Mouse (Mus musculus) kidney, adult 2 months (tissue): ENCODE data around the gene Ffar1. TPM values are rescaled to one million over a fixed set of nuclear protein-coding genes. Genes with fewer than 3 reads are reported as not detected.

ENCODE experiments used
- DNase-seq: peaks from one replicate; pipeline ENCODE4 v3.0.0; 2021
- H3K27ac ChIP-seq: fragments of 200-500 bp; 2 replicates; pipeline ENCODE4 v1.5.1; 2012; ENCODE audit warnings: low read depth, low read length, control low read depth, inconsistent platforms; ENCODE audit not compliant: insufficient read depth
- H3K27me3 ChIP-seq: fragments of 200-500 bp; replicated peaks from 2 replicates; pipeline ENCODE4 v1.6.1; 2012; ENCODE audit warnings: mild to moderate bottlenecking, moderate library complexity, low read length, inconsistent platforms; ENCODE audit not compliant: control insufficient read depth, insufficient read depth
- H3K36me3 ChIP-seq: fragments of 200-500 bp; 2 replicates; pipeline ENCODE4 v1.6.1; 2012; ENCODE audit warnings: mild to moderate bottlenecking, moderate library complexity, low read length, inconsistent platforms; ENCODE audit not compliant: control insufficient read depth, insufficient read depth
- H3K4me1 ChIP-seq: fragments of 200-500 bp; 2 replicates; pipeline ENCODE4 v1.6.1; 2011; ENCODE audit warnings: low read length; ENCODE audit not compliant: control insufficient read depth, insufficient read depth
- H3K4me3 ChIP-seq: fragments of 200-500 bp; 2 replicates; pipeline ENCODE4 v1.5.1; 2011; ENCODE audit warnings: mild to moderate bottlenecking, low read depth, low read length, control low read depth; ENCODE audit not compliant: insufficient read depth
- CTCF ChIP-seq: fragments of 200-500 bp; conservative IDR thresholded peaks from 2 replicates; pipeline ENCODE4 v1.5.1; 2011; ENCODE audit warnings: low read depth, mild to moderate bottlenecking, control low read depth, low read length, moderate library complexity, mixed read lengths; ENCODE audit not compliant: insufficient read depth, insufficient read length
- POLR2A ChIP-seq: fragments of 200-500 bp; IDR thresholded peaks from one replicate; pipeline ENCODE4 v1.6.1; 2011; ENCODE audit warnings: low read depth, low read length, control low read depth
- WGBS: fragments of 180-500 bp; shearing (Covaris S2); methylation state at CpG from one replicate; pipeline ENCODE4 v1.1.7; 2018; 5-methylcytosine and 5-hydroxymethylcytosine counted together
- polyA plus RNA-seq: library from polyadenylated mRNA; depleted of rRNA; stranded (reverse); fragments of >200 nt; gene quantifications from 2 replicates; pipeline ENCODE4 v1.2.3, GENCODE M21; 2012; rRNA removed

Gene Ffar1
- polyA plus RNA-seq, 1 experiment = 0.48 TPM

GRCm38 (mm10) chr7:30821532-30821931 lies 39.8 kb downstream of the Ffar1 start:
- Histone ChIP-seq H3K4me3 (no peak overlapping the region), H3K36me3 (no peaks in the 10 kb centered on the region), H3K27ac (no peak overlapping the region), H3K27me3 (no peaks in the 10 kb centered on the region), H3K4me1 (no peaks in the 10 kb centered on the region)
- 56% methylated on average over 5 of the region's 5 CpGs for WGBS
- TF ChIP-seq CTCF (no peak), POLR2A (no peak)
- peak; percentile 38 for DNase-seq

GRCm38 (mm10) chr7:30820854-30821445 lies 40.4 kb downstream of the Ffar1 start:
- no peak for DNase-seq
- H3K27ac ChIP-seq = no peak overlapping the region
- no peaks in the 10 kb centered on the region for H3K36me3 ChIP-seq
- no peaks in the 10 kb centered on the region for H3K27me3 ChIP-seq
- H3K4me3 ChIP-seq = no peak overlapping the region
- TF ChIP-seq CTCF (no peak), POLR2A (no peak)
- WGBS = 37% methylated on average over 7 of the region's 7 CpGs
- H3K4me1 ChIP-seq = no peaks in the 10 kb centered on the region

- TF ChIP-seq POLR2A = no peak
- TF ChIP-seq CTCF = no peak
- DNase-seq = no peak
- H3K27me3 ChIP-seq = no peaks in the 10 kb centered on the region
- no peaks in the 10 kb centered on the region for H3K36me3 ChIP-seq
- no peak overlapping the region for H3K27ac ChIP-seq
- no peaks in the 10 kb centered on the region for H3K4me1 ChIP-seq
- H3K4me3 ChIP-seq = no peak overlapping the region
- 55% methylated on average over 6 of the region's 6 CpGs for WGBS
Measured at GRCm38 (mm10) chr7:30820131-30820530, 41.2 kb downstream of the Ffar1 start.

GRCm38 (mm10) chr7:30812291-30812807 lies 49.0 kb downstream of the Ffar1 start:
- Histone ChIP-seq H3K36me3 (no peaks in the 10 kb centered on the region), H3K27me3 (no peaks in the 10 kb centered on the region), H3K27ac (no peak overlapping the region), H3K4me3 (no peak overlapping the region), H3K4me1 (0 out of 2 replicates have a peak, but pooled peaks cover 2% of the 10 kb centered on the region)
- TF ChIP-seq POLR2A (no peak), CTCF (no peak)
- WGBS = 60% methylated on average over 6 of the region's 6 CpGs
- DNase-seq = peak; percentile 54

- no peak for DNase-seq
Measured at GRCm38 (mm10) chr7:30811757-30812290, 49.5 kb downstream of the Ffar1 start.

GRCm38 (mm10) chr7:30810319-30810718 lies 51.0 kb downstream of the Ffar1 start:
- Histone ChIP-seq H3K4me3 (no peak overlapping the region), H3K27me3 (no peaks in the 10 kb centered on the region), H3K4me1 (0 out of 2 replicates have a peak, but pooled peaks cover 2% of the 10 kb centered on the region), H3K36me3 (no peaks in the 10 kb centered on the region), H3K27ac (no peak overlapping the region)
- DNase-seq = no peak
- 53% methylated on average over 6 of the region's 6 CpGs for WGBS
- peak; percentile 60 for TF ChIP-seq CTCF
- no peak for TF ChIP-seq POLR2A

More at GRCm38 (mm10) chr7:30811757-30812290, 49.5 kb downstream of the Ffar1 start:
- Histone ChIP-seq H3K4me1 (0 out of 2 replicates have a peak, but pooled peaks cover 2% of the 10 kb centered on the region), H3K36me3 (no peaks in the 10 kb centered on the region), H3K4me3 (no peak overlapping the region), H3K27ac (no peak overlapping the region), H3K27me3 (no peaks in the 10 kb centered on the region)
- TF ChIP-seq POLR2A (no peak), CTCF (no peak)
- 38% methylated on average over 9 of the region's 9 CpGs for WGBS

Other genes with a start within 250 kb of the Ffar1 start
- 23.6 and 34.5 TPM in 2 replicates for gene Upk1a, start 248.7 kb downstream of the Ffar1 start, polyA plus RNA-seq
- 1,228 and 1,575 TPM in 2 replicates for gene Cox6b1, start 235.4 kb downstream of the Ffar1 start, polyA plus RNA-seq
- gene Etv2, start 225.7 kb downstream of the Ffar1 start, polyA plus RNA-seq = not detected in 2 replicates
- gene Rbm42, start 211.2 kb downstream of the Ffar1 start, polyA plus RNA-seq = 46.0 and 51.4 TPM in 2 replicates
- gene Haus5, start 196.6 kb downstream of the Ffar1 start, polyA plus RNA-seq = 8.9 and 9.1 TPM in 2 replicates
- gene Pmis2, start 190.0 kb downstream of the Ffar1 start, polyA plus RNA-seq = not detected in 2 replicates
- 0.96 and 1.4 TPM in 2 replicates for gene 2200002J24Rik, start 162.6 kb downstream of the Ffar1 start, polyA plus RNA-seq
- 33.1 and 39.1 TPM in 2 replicates for gene Atp4a, start 149.4 kb downstream of the Ffar1 start, polyA plus RNA-seq
- gene Tmem147, start 132.0 kb downstream of the Ffar1 start, polyA plus RNA-seq = 457 and 511 TPM in 2 replicates
- gene Gapdhs, start 117.9 kb downstream of the Ffar1 start, polyA plus RNA-seq = 0.31 and 0.86 TPM in 2 replicates
- 1.4 and 1.9 TPM in 2 replicates for gene Sbsn, start 110.1 kb downstream of the Ffar1 start, polyA plus RNA-seq
- 2.1 and 2.2 TPM in 2 replicates for gene Dmkn, start 97.8 kb downstream of the Ffar1 start, polyA plus RNA-seq
- 0.50 TPM in 1 of 2 replicates, not detected in the other for gene Krtdap, start 73.7 kb downstream of the Ffar1 start, polyA plus RNA-seq
- gene Ffar2, start 37.8 kb downstream of the Ffar1 start, polyA plus RNA-seq = 1.2 and 1.4 TPM in 2 replicates
- gene Ffar3, start 5.4 kb downstream of the Ffar1 start, polyA plus RNA-seq = 0.07 and 0.08 TPM in 2 replicates
- 0.42 and 11.2 TPM in 2 replicates for gene Cd22, start 18.8 kb upstream of the Ffar1 start, polyA plus RNA-seq
- 0.71 and 0.94 TPM in 2 replicates for gene Mag, start 53.3 kb upstream of the Ffar1 start, polyA plus RNA-seq
- gene Hamp2, start 63.1 kb upstream of the Ffar1 start, polyA plus RNA-seq = 1.1 TPM in 1 of 2 replicates, not detected in the other
- gene Hamp, start 82.5 kb upstream of the Ffar1 start, polyA plus RNA-seq = not detected in 2 replicates
- gene Usf2, start 95.2 kb upstream of the Ffar1 start, polyA plus RNA-seq = 118 and 124 TPM in 2 replicates
- 60.7 and 70.2 TPM in 2 replicates for gene Lsr, start 111.9 kb upstream of the Ffar1 start, polyA plus RNA-seq
- 9.1 and 12.7 TPM in 2 replicates for gene Fam187b, start 112.2 kb upstream of the Ffar1 start, polyA plus RNA-seq
- gene Fxyd5, start 180.9 kb upstream of the Ffar1 start, polyA plus RNA-seq = 37.2 and 54.2 TPM in 2 replicates
- gene Fxyd7, start 189.9 kb upstream of the Ffar1 start, polyA plus RNA-seq = 1.8 and 2.2 TPM in 2 replicates
- 107 and 119 TPM in 2 replicates for gene Fxyd1, start 195.6 kb upstream of the Ffar1 start, polyA plus RNA-seq
- 0.99 and 2.2 TPM in 2 replicates for gene Lgi4, start 197.8 kb upstream of the Ffar1 start, polyA plus RNA-seq
- 4.8 and 5.1 TPM in 2 replicates for gene Fxyd3, start 215.1 kb upstream of the Ffar1 start, polyA plus RNA-seq